Mouse (Mus musculus): ENCODE measurements at regions not wholly inside any gene's neighbourhood (a gene's known extent, or its start where the extent isn't known, plus 50 kb on each side); places are given as distances from the start of the nearest gene placed in this dataset.

- Histone ChIP-seq H3K36me3 (ENCODE audit: control insufficient read depth) (no peaks in the 10 kb centered on the region), H3K4me3 (replicated peaks) (no peak overlapping the region), H3K27me3 (ENCODE audit: control insufficient read depth) (no peaks in the 10 kb centered on the region), H3K4me1 (ENCODE audit: control insufficient read depth) (no peaks in the 10 kb centered on the region), H3K9me3 (ENCODE audit: control insufficient read depth, low read length) (no peaks in the 10 kb centered on the region)
- TF ChIP-seq GATA1 (IDR thresholded peaks at IDR 0.05; ENCODE audit: low read length): no peak
Observed at GRCm38 (mm10) chr9:41914611-41915010, 209.5 kb downstream of the Sorl1 start.

GRCm38 (mm10) chr9:41913911-41914310 lies 210.2 kb downstream of the Sorl1 start:
- Histone ChIP-seq H3K9me3 (ENCODE audit: control insufficient read depth, low read length) (no peaks in the 10 kb centered on the region), H3K4me1 (ENCODE audit: control insufficient read depth) (no peaks in the 10 kb centered on the region), H3K27me3 (ENCODE audit: control insufficient read depth) (no peaks in the 10 kb centered on the region), H3K36me3 (ENCODE audit: control insufficient read depth) (no peaks in the 10 kb centered on the region), H3K4me3 (replicated peaks) (no peak overlapping the region)
- TF ChIP-seq TAL1 (IDR thresholded peaks at IDR 0.05; ENCODE audit: low read length) (no peak), GATA1 (IDR thresholded peaks at IDR 0.05; ENCODE audit: low read length) (no peak)

- TF ChIP-seq GATA1 (IDR thresholded peaks at IDR 0.05; ENCODE audit: low read length): no peak
- TF ChIP-seq TAL1 (IDR thresholded peaks at IDR 0.05; ENCODE audit: low read length): no peak
- H3K4me3 ChIP-seq (replicated peaks): no peak overlapping the region
Observed at GRCm38 (mm10) chr9:41912482-41912881, 211.6 kb downstream of the Sorl1 start.

GRCm38 (mm10) chr9:41900606-41900974 lies 223.5 kb downstream of the Sorl1 start:
- H3K4me1 ChIP-seq (ENCODE audit: control insufficient read depth): no peaks in the 10 kb centered on the region
- H3K27me3 ChIP-seq (ENCODE audit: control insufficient read depth): no peaks in the 10 kb centered on the region
- no peaks in the 10 kb centered on the region for H3K36me3 ChIP-seq (ENCODE audit: control insufficient read depth)
- TF ChIP-seq TAL1 (IDR thresholded peaks at IDR 0.05; ENCODE audit: low read length) (no peak), GATA1 (IDR thresholded peaks at IDR 0.05; ENCODE audit: low read length) (no peak)
- H3K9me3 ChIP-seq (ENCODE audit: control insufficient read depth, low read length): no peaks in the 10 kb centered on the region
- H3K4me3 ChIP-seq (replicated peaks): no peak overlapping the region

More at GRCm38 (mm10) chr9:41912482-41912881, 211.6 kb downstream of the Sorl1 start:
- H3K27me3 ChIP-seq (ENCODE audit: control insufficient read depth): no peaks in the 10 kb centered on the region
- H3K9me3 ChIP-seq (ENCODE audit: control insufficient read depth, low read length): no peaks in the 10 kb centered on the region
- H3K4me1 ChIP-seq (ENCODE audit: control insufficient read depth): no peaks in the 10 kb centered on the region
- no peaks in the 10 kb centered on the region for H3K36me3 ChIP-seq (ENCODE audit: control insufficient read depth)

GRCm38 (mm10) chr9:41899766-41900605 lies 224.1 kb downstream of the Sorl1 start:
- Histone ChIP-seq H3K36me3 (ENCODE audit: control insufficient read depth) (no peaks in the 10 kb centered on the region), H3K4me1 (ENCODE audit: control insufficient read depth) (no peaks in the 10 kb centered on the region), H3K9me3 (ENCODE audit: control insufficient read depth, low read length) (no peaks in the 10 kb centered on the region), H3K4me3 (replicated peaks) (no peak overlapping the region), H3K27me3 (ENCODE audit: control insufficient read depth) (no peaks in the 10 kb centered on the region)
- TF ChIP-seq TAL1 (IDR thresholded peaks at IDR 0.05; ENCODE audit: low read length) (no peak), GATA1 (IDR thresholded peaks at IDR 0.05; ENCODE audit: low read length) (no peak)

GRCm38 (mm10) chr9:41895106-41895505 lies 229.0 kb downstream of the Sorl1 start:
- no peaks in the 10 kb centered on the region for H3K36me3 ChIP-seq (ENCODE audit: control insufficient read depth)
- no peaks in the 10 kb centered on the region for H3K9me3 ChIP-seq (ENCODE audit: control insufficient read depth, low read length)
- H3K4me3 ChIP-seq (replicated peaks): no peak overlapping the region
- TF ChIP-seq TAL1 (IDR thresholded peaks at IDR 0.05; ENCODE audit: low read length) (no peak), GATA1 (IDR thresholded peaks at IDR 0.05; ENCODE audit: low read length) (no peak)
- H3K4me1 ChIP-seq (ENCODE audit: control insufficient read depth): no peaks in the 10 kb centered on the region
- peaks cover 7% of the 10 kb centered on the region for H3K27me3 ChIP-seq (ENCODE audit: control insufficient read depth)

- no peak overlapping the region for H3K4me3 ChIP-seq (replicated peaks)
- H3K4me1 ChIP-seq (ENCODE audit: control insufficient read depth): no peaks in the 10 kb centered on the region
- no peaks in the 10 kb centered on the region for H3K36me3 ChIP-seq (ENCODE audit: control insufficient read depth)
- H3K27me3 ChIP-seq (ENCODE audit: control insufficient read depth): peaks cover 7% of the 10 kb centered on the region
- no peaks in the 10 kb centered on the region for H3K9me3 ChIP-seq (ENCODE audit: control insufficient read depth, low read length)
- TF ChIP-seq TAL1 (IDR thresholded peaks at IDR 0.05; ENCODE audit: low read length) (no peak), GATA1 (IDR thresholded peaks at IDR 0.05; ENCODE audit: low read length) (no peak)
Observed at GRCm38 (mm10) chr9:41892841-41893240, 231.3 kb downstream of the Sorl1 start.

- H3K27me3 ChIP-seq (ENCODE audit: control insufficient read depth): peaks cover 7% of the 10 kb centered on the region
- H3K4me3 ChIP-seq (replicated peaks): no peak overlapping the region
- H3K9me3 ChIP-seq (ENCODE audit: control insufficient read depth, low read length): no peaks in the 10 kb centered on the region
- no peaks in the 10 kb centered on the region for H3K4me1 ChIP-seq (ENCODE audit: control insufficient read depth)
- no peaks in the 10 kb centered on the region for H3K36me3 ChIP-seq (ENCODE audit: control insufficient read depth)
- TF ChIP-seq TAL1 (IDR thresholded peaks at IDR 0.05; ENCODE audit: low read length) (no peak), GATA1 (IDR thresholded peaks at IDR 0.05; ENCODE audit: low read length) (no peak)
Observed at GRCm38 (mm10) chr9:41891206-41891605, 232.9 kb downstream of the Sorl1 start.

GRCm38 (mm10) chr9:41890273-41891141 lies 233.6 kb downstream of the Sorl1 start:
- no peak overlapping the region for H3K4me3 ChIP-seq (replicated peaks)
- no peaks in the 10 kb centered on the region for H3K4me1 ChIP-seq (ENCODE audit: control insufficient read depth)
- TF ChIP-seq TAL1 (IDR thresholded peaks at IDR 0.05; ENCODE audit: low read length) (no peak), GATA1 (IDR thresholded peaks at IDR 0.05; ENCODE audit: low read length) (no peak)
- no peaks in the 10 kb centered on the region for H3K36me3 ChIP-seq (ENCODE audit: control insufficient read depth)
- H3K27me3 ChIP-seq (ENCODE audit: control insufficient read depth): peaks cover 7% of the 10 kb centered on the region
- no peaks in the 10 kb centered on the region for H3K9me3 ChIP-seq (ENCODE audit: control insufficient read depth, low read length)
